Mouse (Mus musculus) liver, postnatal 0 days (tissue): Measurements from ENCODE around the gene Slit2.

ENCODE experiments used
- CTCF ChIP-seq: sonication (generic); IDR thresholded peaks from 2 replicates; pipeline ENCODE4 v1.5.1; 2016; ENCODE audit warnings: antibody characterized with exemption, low read depth
- EP300 ChIP-seq: IDR thresholded peaks from 2 replicates; pipeline ENCODE4 v1.6.1; 2016; ENCODE audit warnings: antibody characterized with exemption, low read depth, mild to moderate bottlenecking

GRCm38 (mm10) chr5:48248327-48248726 lies 265.4 kb downstream of the Slit2 start:
- TF ChIP-seq CTCF: no peak
- no peak for TF ChIP-seq EP300
